Mouse (Mus musculus): ENCODE data around the gene Olfr619. TPM values are rescaled to one million over a fixed set of nuclear protein-coding genes. Genes with fewer than 3 reads are reported as not detected.

Gene Olfr619
- not detected for total RNA-seq (2021)
- long read RNA-seq, experiment 1 = 0 reads
- long read RNA-seq, experiment 2 = 0 reads

- DNase-seq (ENCODE audit: low spot score in 2 of 2) = no peak
Measured at GRCm38 (mm10) chr7:103600275-103600674, at the start of gene Olfr619. Gene Olfr619 (plus strand): TSS chr7:103600575.

- no peak for DNase-seq (ENCODE audit: low spot score in 2 of 2)
Measured at GRCm38 (mm10) chr7:103555779-103556178, 44.6 kb upstream of the Olfr619 start, which contains the start of gene Olfr615. Gene Olfr615 (plus strand): TSS chr7:103556079.

- DNase-seq (ENCODE audit: low spot score in 2 of 2) = no peak
Measured at GRCm38 (mm10) chr7:103569043-103569442, 31.3 kb upstream of the Olfr619 start, which contains the start of gene Olfr616. Gene Olfr616 (minus strand): TSS chr7:103569143.

- DNase-seq (ENCODE audit: low spot score in 2 of 2) = no peak
Measured at GRCm38 (mm10) chr7:103572761-103573160, 27.6 kb upstream of the Olfr619 start, which contains the start of gene Olfr617. Gene Olfr617 (plus strand): TSS chr7:103573061.

GRCm38 (mm10) chr7:103589803-103590202, 10.6 kb upstream of the Olfr619 start, which contains the start of gene Olfr618:
Gene Olfr618 (plus strand): TSS chr7:103590103.
- no peak for DNase-seq (ENCODE audit: low spot score in 2 of 2)

- no peak for DNase-seq (ENCODE audit: low spot score in 2 of 2)
Measured at GRCm38 (mm10) chr7:103607425-103607824, 7.0 kb downstream of the Olfr619 start.

GRCm38 (mm10) chr7:103612434-103612833, 12.1 kb downstream of the Olfr619 start, which contains the start of gene Olfr620:
Gene Olfr620 (minus strand): TSS chr7:103612534.
- no peak for DNase-seq (ENCODE audit: low spot score in 2 of 2)

GRCm38 (mm10) chr7:103636795-103637194, 36.4 kb downstream of the Olfr619 start:
- DNase-seq (ENCODE audit: low spot score in 2 of 2) = no peak

- no peak for DNase-seq (ENCODE audit: low spot score in 2 of 2)
Measured at GRCm38 (mm10) chr7:103642602-103643001, 42.2 kb downstream of the Olfr619 start, which contains the start of gene Olfr622. Gene Olfr622 (minus strand): TSS chr7:103642702.

- no peak for DNase-seq (ENCODE audit: low spot score in 2 of 2)
Measured at GRCm38 (mm10) chr7:103644070-103644469, 43.7 kb downstream of the Olfr619 start.

Small RNAs within 50 kb of the gene (microRNA-seq; reads per million reads assigned to microRNA genes)
- gene Gm26506 = 0 reads per million in 2 experiments

Other genes starting within 250 kb of the Olfr619 start
- gene Olfr601, start 237.9 kb upstream of the Olfr619 start, total RNA-seq (2021) = not detected
- not detected for gene Olfr603, start 214.4 kb upstream of the Olfr619 start, total RNA-seq (2021)
- gene Usp17lc, start 185.5 kb upstream of the Olfr619 start, total RNA-seq (2021) = not detected
- not detected for gene Olfr605, start 155.1 kb upstream of the Olfr619 start, total RNA-seq (2021)
- gene Olfr606, start 151.5 kb upstream of the Olfr619 start, total RNA-seq (2021) = not detected
- not detected for gene Olfr607, start 136.4 kb upstream of the Olfr619 start, total RNA-seq (2021)
- gene Olfr608, start 130.7 kb upstream of the Olfr619 start, total RNA-seq (2021) = not detected
- gene Olfr609, start 102.5 kb upstream of the Olfr619 start, total RNA-seq (2021) = not detected
- gene Olfr610, start 88.5 kb upstream of the Olfr619 start, total RNA-seq (2021) = not detected
- gene Olfr611, start 79.7 kb upstream of the Olfr619 start, total RNA-seq (2021) = not detected
- gene Olfr612, start 57.9 kb upstream of the Olfr619 start, total RNA-seq (2021) = not detected
- not detected for gene Olfr613, start 52.5 kb upstream of the Olfr619 start, total RNA-seq (2021)
- gene Olfr615, start 44.5 kb upstream of the Olfr619 start, total RNA-seq (2021) = not detected
- not detected for gene Olfr616, start 31.4 kb upstream of the Olfr619 start, total RNA-seq (2021)
- not detected for gene Olfr617, start 27.5 kb upstream of the Olfr619 start, total RNA-seq (2021)
- not detected for gene Olfr618, start 10.5 kb upstream of the Olfr619 start, total RNA-seq (2021)
- not detected for gene Olfr620, start 12.0 kb downstream of the Olfr619 start, total RNA-seq (2021)
- gene Olfr622, start 42.1 kb downstream of the Olfr619 start, total RNA-seq (2021) = not detected
- gene Olfr623, start 63.1 kb downstream of the Olfr619 start, total RNA-seq (2021) = not detected
- gene Olfr624, start 70.6 kb downstream of the Olfr619 start, total RNA-seq (2021) = under 1 TPM in 1 of 2 experiments, not detected in 1; 0.07 TPM
- not detected for gene Olfr625-ps1, start 82.1 kb downstream of the Olfr619 start, total RNA-seq (2021)
- gene Olfr243, start 114.1 kb downstream of the Olfr619 start, total RNA-seq (2021) = not detected
- not detected for gene Olfr628, start 129.8 kb downstream of the Olfr619 start, total RNA-seq (2021)
- not detected for gene Olfr629, start 144.4 kb downstream of the Olfr619 start, total RNA-seq (2021)
- gene Olfr630, start 156.8 kb downstream of the Olfr619 start, total RNA-seq (2021) = not detected
- not detected for gene Olfr69, start 171.0 kb downstream of the Olfr619 start, total RNA-seq (2021)
- gene Olfr68, start 179.1 kb downstream of the Olfr619 start, total RNA-seq (2021) = not detected
- not detected for gene Olfr67, start 191.2 kb downstream of the Olfr619 start, total RNA-seq (2021)
- gene Hbb-bt, start 213.4 kb downstream of the Olfr619 start, total RNA-seq (2021) = 10 to 100 TPM; 40.8 to 52.6 TPM
- 100 to 1,000 TPM; 337 to 460 TPM for gene Hbb-bs, start 227.5 kb downstream of the Olfr619 start, total RNA-seq (2021)
- gene Hbb-bh2, start 239.9 kb downstream of the Olfr619 start, total RNA-seq (2021) = not detected
- not detected for gene Hbb-bh1, start 242.6 kb downstream of the Olfr619 start, total RNA-seq (2021)

All from left cerebral cortex, adult 18-20 months (tissue).